Mouse (Mus musculus): ENCODE results near the gene Ogfod2. TPM values are rescaled to one million over a fixed set of nuclear protein-coding genes. Genes with fewer than 3 reads are reported as not detected.
A peak's percentile ranks its signal among the peaks of the same experiment; 100 is the strongest.

Ogfod2 gene
- polyA plus RNA-seq, 1 experiment from 2014 or later = 19.0 TPM

DNA sequence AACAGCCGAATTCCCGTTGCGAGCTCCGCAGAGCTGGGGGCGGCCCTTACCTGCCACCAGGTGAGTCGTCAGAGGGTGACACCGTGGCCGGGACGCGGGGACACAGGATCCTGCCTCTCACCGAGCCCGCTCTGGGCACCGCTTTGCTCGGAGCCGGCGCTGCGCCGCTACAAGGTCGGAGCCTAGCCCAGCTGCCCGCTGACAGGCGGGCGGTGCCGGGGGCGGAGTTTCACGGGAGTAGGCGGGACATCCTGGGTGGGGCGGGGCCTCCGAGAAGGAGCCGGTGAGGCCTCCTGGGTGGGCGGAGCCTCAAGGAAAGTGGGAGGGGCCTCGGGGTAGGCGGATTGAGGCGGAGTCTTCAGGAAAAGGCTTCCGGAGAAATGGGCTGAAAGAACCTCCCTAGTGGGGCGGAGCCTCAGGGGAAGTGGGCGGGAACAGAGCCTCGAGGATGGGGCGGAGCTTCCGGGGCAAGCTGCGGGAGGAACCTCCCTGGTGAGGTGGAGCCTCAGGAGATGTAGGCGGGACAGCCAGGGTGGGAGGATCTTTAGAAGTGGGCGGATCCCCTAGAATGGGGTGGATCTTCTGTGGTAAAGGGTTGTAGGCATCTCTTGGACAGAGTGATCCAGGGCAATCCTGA is 16.4 kb upstream of the Ogfod2 start, which contains the start of gene Abcb9:
Abcb9 (minus strand) TSS at position 203 of the 637 bp plus-strand sequence.
- Histone ChIP-seq H3K4me2 (replicated peaks; ENCODE audit: low read depth) (peak within 1 kb of the TSS; percentile 94), H3K4me3 (ENCODE audit: low read depth, low read length) (peak within 1 kb of the TSS; percentile 51), H3K27ac (replicated peaks) (peak within 1 kb of the TSS; percentile 31; the same call in 1 of the 2 replicates), H3K4me1 (replicated peaks; ENCODE audit: control insufficient read depth, insufficient read depth) (peaks cover 4% of the 10 kb centered on the region), H3K9me3 (ENCODE audit: control insufficient read depth, low read length) (no peaks in the 10 kb centered on the region), H3K27me3 (ENCODE audit: control insufficient read depth, insufficient read depth, low read length) (no peaks in the 10 kb centered on the region), H3K36me3 (ENCODE audit: control insufficient read depth, insufficient read depth, low read length) (no peaks in the 10 kb centered on the region), H3K9ac (ENCODE audit: low read length) (peak within 1 kb of the TSS; percentile 67)
- whole genome bisulfite sequencing = 2% methylated on average over 42 of the region's 42 CpGs
- DNase-seq (ENCODE audit: low spot score) (peak; percentile 100), ATAC-seq (ENCODE audit: low FRiP score, low TSS enrichment) (peak; percentile 78)
- TF ChIP-seq CTCF (IDR thresholded peaks at IDR 0.05; ENCODE audit: low read depth) (0 out of 2 replicates have a peak, but pooled peaks have one; percentile 2), EP300 (optimal IDR thresholded peaks at IDR 0.05) (no peak)

DNA sequence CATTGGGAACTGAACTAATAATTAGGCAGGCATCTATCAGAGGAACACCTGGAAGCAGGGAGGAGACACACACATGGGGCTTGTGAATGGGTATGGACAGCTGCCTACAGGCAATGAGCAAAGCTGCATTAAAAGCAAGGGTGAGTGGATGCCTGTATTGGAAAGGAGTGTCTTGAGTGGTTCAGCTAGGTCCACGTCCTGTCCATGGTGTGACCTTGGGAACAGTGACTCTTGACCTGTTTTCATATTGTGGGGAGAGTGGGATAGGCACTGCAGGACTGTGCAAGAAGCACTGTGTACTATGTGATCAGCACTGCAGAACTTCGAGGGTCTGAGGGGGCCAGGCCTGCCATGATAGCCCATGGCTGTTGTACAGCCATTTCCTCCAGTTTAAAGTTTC is 13.2 kb upstream of the Ogfod2 start:
- no peak overlapping the region for H3K27ac ChIP-seq (replicated peaks)
- no peak for TF ChIP-seq EP300 (optimal IDR thresholded peaks at IDR 0.05)
- no peaks in the 10 kb centered on the region; the same call in none of the 2 replicates for H3K4me1 ChIP-seq (replicated peaks; ENCODE audit: control insufficient read depth, insufficient read depth)
- ATAC-seq (ENCODE audit: low FRiP score, low TSS enrichment) (no peak), DNase-seq (ENCODE audit: low spot score) (no peak)
- H3K4me3 ChIP-seq (ENCODE audit: low read depth, low read length) = no peak overlapping the region
- no peaks in the 10 kb centered on the region for H3K36me3 ChIP-seq (ENCODE audit: control insufficient read depth, insufficient read depth, low read length)
- H3K4me2 ChIP-seq (replicated peaks; ENCODE audit: low read depth) = no peak overlapping the region
- WGBS = 91% methylated on average over 2 of the region's 2 CpGs
- H3K9me3 ChIP-seq (ENCODE audit: control insufficient read depth, low read length) = no peaks in the 10 kb centered on the region
- H3K27me3 ChIP-seq (ENCODE audit: control insufficient read depth, insufficient read depth, low read length) = no peaks in the 10 kb centered on the region
- H3K9ac ChIP-seq (ENCODE audit: low read length) = no peak overlapping the region

DNA sequence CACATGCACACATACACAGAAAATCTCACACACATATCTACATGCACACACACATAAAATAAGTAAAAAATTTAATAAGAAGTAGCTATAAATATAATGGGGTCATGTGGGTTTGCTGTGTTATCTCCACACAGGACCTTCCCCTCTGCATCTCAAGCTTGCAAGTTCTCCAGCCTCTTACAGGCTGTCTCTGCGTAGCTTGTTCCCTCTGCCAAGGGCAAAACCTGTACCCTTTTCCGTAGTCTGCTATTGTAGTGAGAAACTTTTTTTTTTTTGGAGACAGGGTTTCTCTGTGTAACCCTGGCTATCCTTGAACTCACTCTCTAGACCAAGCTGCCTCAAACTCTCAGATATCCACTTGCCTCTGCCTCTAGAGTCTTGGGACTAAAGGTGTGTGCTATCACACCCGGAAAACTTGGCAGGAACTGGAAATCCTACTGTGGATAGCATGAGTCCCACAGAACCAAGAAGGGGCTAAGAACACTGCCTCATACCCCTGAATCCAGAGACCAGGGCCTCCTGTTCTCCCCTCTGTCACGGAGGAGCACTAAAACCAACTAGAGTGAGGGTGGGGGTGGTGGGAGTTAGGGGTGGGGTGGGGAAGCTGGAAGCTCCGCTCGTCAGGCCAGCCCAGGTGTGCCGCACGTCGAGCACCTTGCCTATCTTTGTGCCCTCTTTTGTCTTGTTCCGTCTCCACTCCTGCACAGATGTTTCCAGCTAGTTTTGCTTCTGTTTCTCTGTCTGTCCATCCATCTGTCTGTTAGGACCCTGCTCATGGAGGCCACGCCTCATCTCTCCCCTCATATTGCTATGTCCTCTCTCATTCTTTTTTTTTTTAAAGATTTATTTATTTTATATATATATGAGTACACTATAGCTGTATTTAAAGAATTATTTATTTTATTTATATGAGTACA is 11.7 kb upstream of the Ogfod2 start:
- WGBS = 91% methylated on average over 11 of the region's 11 CpGs
- no peak overlapping the region for H3K4me3 ChIP-seq (ENCODE audit: low read depth, low read length)
- H3K4me2 ChIP-seq (replicated peaks; ENCODE audit: low read depth) = no peak overlapping the region
- no peaks in the 10 kb centered on the region for H3K27me3 ChIP-seq (ENCODE audit: control insufficient read depth, insufficient read depth, low read length)
- ATAC-seq (ENCODE audit: low FRiP score, low TSS enrichment) (no peak), DNase-seq (ENCODE audit: low spot score) (no peak)
- H3K27ac ChIP-seq (replicated peaks) = no peak overlapping the region
- no peaks in the 10 kb centered on the region for H3K36me3 ChIP-seq (ENCODE audit: control insufficient read depth, insufficient read depth, low read length)
- no peaks in the 10 kb centered on the region for H3K9me3 ChIP-seq (ENCODE audit: control insufficient read depth, low read length)
- TF ChIP-seq EP300 (optimal IDR thresholded peaks at IDR 0.05) = no peak
- no peak for TF ChIP-seq CTCF (IDR thresholded peaks at IDR 0.05; ENCODE audit: low read depth)
- no peak overlapping the region for H3K9ac ChIP-seq (ENCODE audit: low read length)
- no peaks in the 10 kb centered on the region; the same call in 1 of the 2 replicates for H3K4me1 ChIP-seq (replicated peaks; ENCODE audit: control insufficient read depth, insufficient read depth)

DNA sequence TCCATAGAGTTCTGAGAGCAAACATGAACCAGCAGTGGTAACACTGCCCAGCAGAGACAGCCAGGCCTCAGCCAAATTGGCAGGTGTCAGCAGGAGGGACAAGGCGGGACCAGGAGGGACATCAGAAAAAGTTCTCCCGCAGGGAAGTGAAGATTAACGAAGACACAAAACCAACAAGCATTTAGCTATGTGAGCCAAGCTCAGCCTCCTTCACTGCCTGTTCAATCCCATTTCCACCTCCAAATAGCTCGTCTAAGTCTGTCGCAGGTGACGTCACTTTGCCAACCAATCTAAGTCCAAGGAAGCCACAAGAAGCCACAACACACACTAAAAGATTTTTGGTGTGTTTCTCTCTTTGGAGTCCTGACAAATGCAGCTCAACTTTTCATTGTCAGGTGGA is 9.8 kb upstream of the Ogfod2 start:
- H3K27ac ChIP-seq (replicated peaks) = no peak overlapping the region
- DNase-seq (ENCODE audit: low spot score) (no peak), ATAC-seq (ENCODE audit: low FRiP score, low TSS enrichment) (no peak)
- H3K36me3 ChIP-seq (ENCODE audit: control insufficient read depth, insufficient read depth, low read length) = no peaks in the 10 kb centered on the region
- no peak overlapping the region for H3K4me3 ChIP-seq (ENCODE audit: low read depth, low read length)
- H3K9me3 ChIP-seq (ENCODE audit: control insufficient read depth, low read length) = no peaks in the 10 kb centered on the region
- WGBS = 77% methylated on average over 6 of the region's 6 CpGs
- no peak overlapping the region for H3K9ac ChIP-seq (ENCODE audit: low read length)
- no peaks in the 10 kb centered on the region for H3K27me3 ChIP-seq (ENCODE audit: control insufficient read depth, insufficient read depth, low read length)
- H3K4me1 ChIP-seq (replicated peaks; ENCODE audit: control insufficient read depth, insufficient read depth) = no peaks in the 10 kb centered on the region
- TF ChIP-seq EP300 (optimal IDR thresholded peaks at IDR 0.05) (no peak), CTCF (IDR thresholded peaks at IDR 0.05; ENCODE audit: low read depth) (no peak)
- no peak overlapping the region for H3K4me2 ChIP-seq (replicated peaks; ENCODE audit: low read depth)

DNA sequence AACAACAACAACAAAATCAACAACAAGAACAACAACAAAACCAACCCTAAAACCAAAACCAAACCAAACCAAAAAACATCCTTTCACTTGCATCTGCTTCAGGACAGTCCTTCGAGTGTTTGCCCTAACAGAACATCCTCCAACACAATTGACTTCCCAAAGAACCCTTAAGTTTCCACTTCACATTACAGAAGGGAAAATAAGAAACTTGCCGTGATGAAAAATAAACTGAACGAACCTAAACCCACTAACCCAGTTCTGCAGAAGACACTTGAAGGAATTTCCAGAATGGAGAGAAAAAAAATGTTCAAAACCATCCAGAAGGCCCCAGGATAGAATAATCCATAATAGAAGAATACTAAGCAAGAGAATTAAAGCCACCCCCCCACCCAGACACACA is 9.1 kb upstream of the Ogfod2 start:
- no peak for ATAC-seq (ENCODE audit: low FRiP score, low TSS enrichment)
- TF ChIP-seq EP300 (optimal IDR thresholded peaks at IDR 0.05) = no peak
- no peak for TF ChIP-seq CTCF (IDR thresholded peaks at IDR 0.05; ENCODE audit: low read depth)
- no peak overlapping the region for H3K27ac ChIP-seq (replicated peaks)
- H3K27me3 ChIP-seq (ENCODE audit: control insufficient read depth, insufficient read depth, low read length) = no peaks in the 10 kb centered on the region
- no peaks in the 10 kb centered on the region for H3K36me3 ChIP-seq (ENCODE audit: control insufficient read depth, insufficient read depth, low read length)
- no peaks in the 10 kb centered on the region for H3K9me3 ChIP-seq (ENCODE audit: control insufficient read depth, low read length)
- no peak overlapping the region for H3K9ac ChIP-seq (ENCODE audit: low read length)
- DNase-seq (ENCODE audit: low spot score) = no peak
- 88% methylated on average over 3 of the region's 3 CpGs for WGBS
- no peak overlapping the region for H3K4me3 ChIP-seq (ENCODE audit: low read depth, low read length)
- no peak overlapping the region for H3K4me2 ChIP-seq (replicated peaks; ENCODE audit: low read depth)
- H3K4me1 ChIP-seq (replicated peaks; ENCODE audit: control insufficient read depth, insufficient read depth) = no peaks in the 10 kb centered on the region

DNA sequence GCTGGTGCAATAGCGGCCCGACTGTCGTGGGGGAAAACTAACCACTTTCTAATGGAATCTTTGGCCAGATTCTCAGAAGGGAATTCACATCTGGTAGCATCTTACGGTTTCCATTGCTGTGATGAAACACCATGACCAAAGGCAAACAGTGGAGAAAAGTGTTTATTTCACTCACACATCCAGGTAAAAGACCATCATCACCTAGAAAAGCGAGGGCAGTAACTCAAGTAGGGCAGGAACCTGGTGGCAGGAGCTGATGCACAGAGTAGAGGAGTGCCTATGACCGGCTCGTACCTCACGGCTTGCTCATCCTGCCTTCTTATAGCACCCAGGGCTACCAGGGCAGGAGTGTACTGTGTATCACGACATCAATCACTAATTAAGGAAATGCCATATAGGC is 8.5 kb upstream of the Ogfod2 start:
- WGBS = 95% methylated on average over 9 of the region's 9 CpGs
- H3K27me3 ChIP-seq (ENCODE audit: control insufficient read depth, insufficient read depth, low read length) = no peaks in the 10 kb centered on the region
- H3K9ac ChIP-seq (ENCODE audit: low read length) = no peak overlapping the region
- H3K4me3 ChIP-seq (ENCODE audit: low read depth, low read length) = no peak overlapping the region
- H3K4me2 ChIP-seq (replicated peaks; ENCODE audit: low read depth) = no peak overlapping the region
- H3K9me3 ChIP-seq (ENCODE audit: control insufficient read depth, low read length) = no peaks in the 10 kb centered on the region
- H3K27ac ChIP-seq (replicated peaks) = no peak overlapping the region
- DNase-seq (ENCODE audit: low spot score) (no peak), ATAC-seq (ENCODE audit: low FRiP score, low TSS enrichment) (no peak)
- TF ChIP-seq EP300 (optimal IDR thresholded peaks at IDR 0.05) (no peak), CTCF (IDR thresholded peaks at IDR 0.05; ENCODE audit: low read depth) (no peak)
- no peaks in the 10 kb centered on the region for H3K4me1 ChIP-seq (replicated peaks; ENCODE audit: control insufficient read depth, insufficient read depth)
- no peaks in the 10 kb centered on the region for H3K36me3 ChIP-seq (ENCODE audit: control insufficient read depth, insufficient read depth, low read length)

All from stomach, postnatal 0 days (tissue).